Mouse (Mus musculus) activated CD4-positive, CD25-positive, alpha-beta regulatory T cell (primary cell): ENCODE data around the gene Zmynd10. TPM values are rescaled to one million over a fixed set of nuclear protein-coding genes. Genes with fewer than 3 reads are reported as not detected.

Source experiments
- polyA plus RNA-seq, 2 experiments: library from polyadenylated mRNA; unstranded; fragments of 100-300 nt; shearing (Covaris generic); gene quantifications; one replicate each; pipeline ENCODE4 v1.2.1; 2017

Zmynd10 gene
- polyA plus RNA-seq = 1 to 10 TPM in 1 of 2 experiments, under 1 TPM in 1; 0.59 to 4.4 TPM

GRCm38 (mm10) chr9:107547026-107547425, at the start of gene Zmynd10:
Gene Zmynd10, plus strand, starts transcription at chr9:107547298.

GRCm38 (mm10) chr9:107533791-107534407, 13.2 kb upstream of the Zmynd10 start, which contains the start of gene Tmem115:
Gene Tmem115, plus strand, starts transcription at chr9:107533945.

GRCm38 (mm10) chr9:107541474-107542351, 5.4 kb upstream of the Zmynd10 start, which contains the start of the genes Cyb561d2 and Nprl2:
Gene Cyb561d2, minus strand, starts transcription at chr9:107542193.
Gene Nprl2, plus strand, starts transcription at chr9:107542226.

GRCm38 (mm10) chr9:107551117-107551889, 4.2 kb downstream of the Zmynd10 start, which contains the start of gene Rassf1:
Gene Rassf1, plus strand, starts transcription at chr9:107551555.

GRCm38 (mm10) chr9:107563029-107563581, 16.0 kb downstream of the Zmynd10 start, which contains the start of gene Tusc2:
Gene Tusc2, plus strand, starts transcription at chr9:107563255.

GRCm38 (mm10) chr9:107567702-107568319, 20.7 kb downstream of the Zmynd10 start, which contains the start of gene Hyal2:
Gene Hyal2, plus strand, starts transcription at chr9:107567945.

GRCm38 (mm10) chr9:107576357-107577107, 29.4 kb downstream of the Zmynd10 start, which contains the start of gene Hyal1:
Gene Hyal1, plus strand, starts transcription at chr9:107576927.

GRCm38 (mm10) chr9:107578587-107578986, 31.5 kb downstream of the Zmynd10 start, which contains the start of gene Naa80:
Gene Naa80, plus strand, starts transcription at chr9:107578887.

GRCm38 (mm10) chr9:107580501-107581317, 33.6 kb downstream of the Zmynd10 start, which contains the start of gene Hyal3:
Gene Hyal3, plus strand, starts transcription at chr9:107580818.

GRCm38 (mm10) chr9:107586974-107587832, 40.1 kb downstream of the Zmynd10 start, which contains the start of gene Ifrd2:
Gene Ifrd2, plus strand, starts transcription at chr9:107587642.

Other genes with a start within 250 kb of the Zmynd10 start
- 10 to 100 TPM; 27.5 to 29.5 TPM for gene Hemk1, start 208.9 kb upstream of the Zmynd10 start, polyA plus RNA-seq
- 1 to 10 TPM; 4.2 to 7.3 TPM for gene 6430571L13Rik, start 206.7 kb upstream of the Zmynd10 start, polyA plus RNA-seq
- gene Cacna2d2, start 147.7 kb upstream of the Zmynd10 start, polyA plus RNA-seq = under 1 TPM; 0.44 to 0.79 TPM
- gene Tmem115, start 13.4 kb upstream of the Zmynd10 start, polyA plus RNA-seq = 10 to 100 TPM; 35.0 to 47.6 TPM
- gene Cyb561d2, start 5.1 kb upstream of the Zmynd10 start, polyA plus RNA-seq = 10 to 100 TPM; 63.1 to 79.1 TPM
- 10 to 100 TPM; 53.9 to 58.7 TPM for gene Nprl2, start 5.1 kb upstream of the Zmynd10 start, polyA plus RNA-seq
- 10 to 100 TPM; 70.8 to 86.0 TPM for gene Rassf1, start 4.3 kb downstream of the Zmynd10 start, polyA plus RNA-seq
- gene Tusc2, start 16.0 kb downstream of the Zmynd10 start, polyA plus RNA-seq = 10 to 100 TPM; 37.4 to 44.3 TPM
- gene Hyal2, start 20.6 kb downstream of the Zmynd10 start, polyA plus RNA-seq = 10 to 100 TPM in 1 of 2 experiments, 1 to 10 TPM in 1; 7.5 to 15.3 TPM
- gene Hyal1, start 29.6 kb downstream of the Zmynd10 start, polyA plus RNA-seq = 1 to 10 TPM; 3.1 to 4.6 TPM
- gene Naa80, start 31.6 kb downstream of the Zmynd10 start, polyA plus RNA-seq = 10 to 100 TPM; 16.1 to 17.3 TPM
- gene Hyal3, start 33.5 kb downstream of the Zmynd10 start, polyA plus RNA-seq = under 1 TPM; 0.50 to 0.63 TPM
- gene Ifrd2, start 40.3 kb downstream of the Zmynd10 start, polyA plus RNA-seq = 10 to 100 TPM; 13.5 to 21.8 TPM
- gene Sema3b, start 61.9 kb downstream of the Zmynd10 start, polyA plus RNA-seq = not detected
- 100 to 1,000 TPM; 909 to 958 TPM for gene Gnai2, start 88.1 kb downstream of the Zmynd10 start, polyA plus RNA-seq
- under 1 TPM in 1 of 2 experiments, not detected in 1; 0.07 TPM for gene Slc38a3, start 122.2 kb downstream of the Zmynd10 start, polyA plus RNA-seq
- gene Gnat1, start 132.4 kb downstream of the Zmynd10 start, polyA plus RNA-seq = not detected
- gene Sema3f, start 163.2 kb downstream of the Zmynd10 start, polyA plus RNA-seq = under 1 TPM in 1 of 2 experiments, not detected in 1; 0.06 TPM
- gene Rbm5, start 223.7 kb downstream of the Zmynd10 start, polyA plus RNA-seq = 100 to 1,000 TPM; 250 to 272 TPM